In genomic region chr6:83350172-83350571, GRCm38 (mm10) we compare ENCODE assay signal across 8 mouse cellular contexts. TPM values are rescaled to one million over a fixed set of nuclear protein-coding genes. Genes with fewer than 3 reads are reported as not detected.
DNase-seq lines count a peak whose midpoint lies in the region; ATAC-seq lines count a peak whose summit lies in the region.

No protein-coding gene starts in this region.

- peak overlapping the region; percentile 75 for H3K4me3 ChIP-seq in lung, embryonic 15.5 days
- peak overlapping the region; percentile 94 for H3K4me3 ChIP-seq in embryonic facial prominence, embryonic 14.5 days (ENCODE audit: low read depth, low read length)
- peak overlapping the region; percentile 89 for H3K4me3 ChIP-seq in intestine, embryonic 16.5 days (ENCODE audit: low read length)
- peak overlapping the region; percentile 82 for H3K4me3 ChIP-seq in neural tube, embryonic 14.5 days (ENCODE audit: low read depth, low read length)

- H3K36me3 ChIP-seq in lung, embryonic 15.5 days, result peaks cover 20% of the 10 kb centered on the region
- H3K36me3 ChIP-seq in embryonic facial prominence, embryonic 14.5 days (ENCODE audit: control insufficient read depth, insufficient read depth, low read length), result peaks cover 23% of the 10 kb centered on the region
- no peaks in the 10 kb centered on the region for H3K36me3 ChIP-seq in intestine, embryonic 16.5 days (ENCODE audit: control insufficient read depth, insufficient read depth, low read length)
- H3K36me3 ChIP-seq in neural tube, embryonic 14.5 days (ENCODE audit: control insufficient read depth, insufficient read depth, low read length), result 0 out of 2 replicates have a peak, but pooled peaks cover 3% of the 10 kb centered on the region

- WGBS in lung, embryonic 15.5 days, result 78% methylated on average over 7 of the region's 7 CpGs
- 79% methylated on average over 7 of the region's 7 CpGs for WGBS in embryonic facial prominence, embryonic 14.5 days
- WGBS in intestine, embryonic 16.5 days, result 86% methylated on average over 7 of the region's 7 CpGs
- WGBS in neural tube, embryonic 14.5 days, result 86% methylated on average over 7 of the region's 7 CpGs

- DNase-seq in lung, postnatal 36 days, result no peak
- DNase-seq in embryonic facial prominence, embryonic 14.5 days (ENCODE audit: low spot score), result no peak
- DNase-seq in embryo, embryonic 10 days (ENCODE audit: low spot score), result no peak
- DNase-seq in urinary bladder, postnatal 25 days (ENCODE audit: low spot score), result no peak

- no peak for ATAC-seq in lung, embryonic 15.5 days (ENCODE audit: borderline replicate concordance, extremely low read depth, low FRiP score, low TSS enrichment)
- ATAC-seq in embryonic facial prominence, embryonic 14.5 days (ENCODE audit: low read depth), result no peak
- ATAC-seq in intestine, embryonic 16.5 days, result no peak
- no peak for ATAC-seq in neural tube, embryonic 14.5 days (ENCODE audit: low read depth)
- no peak for ATAC-seq in erythroid progenitor cell, adult 5-6 weeks (replicated peaks; ENCODE audit: low FRiP score, poor library complexity, severe bottlenecking)

- H3K4me2 ChIP-seq in lung, embryonic 15.5 days, result peak overlapping the region; percentile 83
- H3K4me2 ChIP-seq in embryonic facial prominence, embryonic 14.5 days (ENCODE audit: low read depth, low read length), result peak overlapping the region; percentile 88
- H3K4me2 ChIP-seq in intestine, embryonic 16.5 days (ENCODE audit: low read depth, low read length), result peak overlapping the region; percentile 80
- H3K4me2 ChIP-seq in neural tube, embryonic 14.5 days (ENCODE audit: low read depth, low read length), result peak overlapping the region; percentile 83

- H3K9ac ChIP-seq in lung, embryonic 15.5 days, result peak overlapping the region; percentile 86
- peak overlapping the region; percentile 92 for H3K9ac ChIP-seq in embryonic facial prominence, embryonic 14.5 days (ENCODE audit: low read depth, low read length)
- peak overlapping the region; percentile 96 for H3K9ac ChIP-seq in intestine, embryonic 16.5 days (ENCODE audit: low read depth, low read length)
- H3K9ac ChIP-seq in neural tube, embryonic 14.5 days (replicated peaks; ENCODE audit: low read depth, low read length), result peak overlapping the region; percentile 95

- no peaks in the 10 kb centered on the region for H3K27me3 ChIP-seq in lung, embryonic 15.5 days
- H3K27me3 ChIP-seq in embryonic facial prominence, embryonic 14.5 days (replicated peaks; ENCODE audit: control insufficient read depth, insufficient read depth, low read length), result no peaks in the 10 kb centered on the region
- no peaks in the 10 kb centered on the region for H3K27me3 ChIP-seq in intestine, embryonic 16.5 days (replicated peaks; ENCODE audit: control insufficient read depth, insufficient read depth, low read length)
- no peaks in the 10 kb centered on the region for H3K27me3 ChIP-seq in neural tube, embryonic 14.5 days (ENCODE audit: control insufficient read depth, insufficient read depth, low read length)

- peaks cover 21% of the 10 kb centered on the region for H3K4me1 ChIP-seq in lung, embryonic 15.5 days
- peaks cover 9% of the 10 kb centered on the region for H3K4me1 ChIP-seq in embryonic facial prominence, embryonic 14.5 days (ENCODE audit: control insufficient read depth, insufficient read depth, low read length)
- peaks cover 23% of the 10 kb centered on the region for H3K4me1 ChIP-seq in intestine, embryonic 16.5 days (ENCODE audit: control insufficient read depth, insufficient read depth, low read length)
- H3K4me1 ChIP-seq in neural tube, embryonic 14.5 days (ENCODE audit: control insufficient read depth, insufficient read depth, low read length), result peaks cover 9% of the 10 kb centered on the region

- H3K9me3 ChIP-seq in lung, embryonic 15.5 days, result no peaks in the 10 kb centered on the region
- no peaks in the 10 kb centered on the region for H3K9me3 ChIP-seq in embryonic facial prominence, embryonic 14.5 days (ENCODE audit: control insufficient read depth, low read length)
- H3K9me3 ChIP-seq in intestine, embryonic 16.5 days (ENCODE audit: control insufficient read depth, low read length), result no peaks in the 10 kb centered on the region
- H3K9me3 ChIP-seq in neural tube, embryonic 14.5 days (ENCODE audit: control insufficient read depth, low read length), result no peaks in the 10 kb centered on the region

- H3K27ac ChIP-seq in lung, embryonic 15.5 days, result no peak overlapping the region
- no peak overlapping the region for H3K27ac ChIP-seq in embryonic facial prominence, embryonic 14.5 days (replicated peaks; ENCODE audit: low read depth, low read length)
- no peak overlapping the region for H3K27ac ChIP-seq in intestine, embryonic 16.5 days (ENCODE audit: low read length)
- H3K27ac ChIP-seq in neural tube, embryonic 14.5 days (ENCODE audit: low read depth, low read length), result no peak overlapping the region

RNA-seq across cellular contexts. Expression of gene Bola3, which starts 1.2 kb away (rescaled TPM):
- polyA plus RNA-seq in lung, embryonic 15.5 days (2015; fragmentation: Nextera tagmentation; extraction: Ambion mirVana), result 125 and 130 TPM in 2 replicates
- polyA plus RNA-seq in embryonic facial prominence, embryonic 14.5 days (2014; fragmentation: Nextera tagmentation; extraction: Ambion mirVana), result 135 and 154 TPM in 2 replicates
- 173 and 186 TPM in 2 replicates for polyA plus RNA-seq in intestine, embryonic 16.5 days (2015; fragmentation: Nextera tagmentation; extraction: Ambion mirVana)
- 57.3 and 57.5 TPM in 2 replicates for polyA plus RNA-seq in neural tube, embryonic 14.5 days (2014; fragmentation: Nextera tagmentation; extraction: Ambion mirVana)
- total RNA-seq in erythroid progenitor cell, adult 5-6 weeks (2015; ENCODE audit: low replicate concordance), result 187 and 245 TPM in 2 replicates
- 109 and 149 TPM in 2 replicates for total RNA-seq in erythroid progenitor cell, adult 5-6 weeks (2017; ENCODE audit: low replicate concordance)

RNA-seq across cellular contexts. Expression of gene Mob1a, which starts 24.4 kb away (rescaled TPM):
- 71.8 and 77.0 TPM in 2 replicates for polyA plus RNA-seq in lung, embryonic 15.5 days (2015; fragmentation: Nextera tagmentation; extraction: Ambion mirVana)
- 80.3 and 80.7 TPM in 2 replicates for polyA plus RNA-seq in embryonic facial prominence, embryonic 14.5 days (2014; fragmentation: Nextera tagmentation; extraction: Ambion mirVana)
- 50.8 and 52.8 TPM in 2 replicates for polyA plus RNA-seq in intestine, embryonic 16.5 days (2015; fragmentation: Nextera tagmentation; extraction: Ambion mirVana)
- 22.3 and 32.2 TPM in 2 replicates for polyA plus RNA-seq in neural tube, embryonic 14.5 days (2014; fragmentation: Nextera tagmentation; extraction: Ambion mirVana)
- 94.3 and 94.8 TPM in 2 replicates for total RNA-seq in erythroid progenitor cell, adult 5-6 weeks (2015; ENCODE audit: low replicate concordance)
- total RNA-seq in erythroid progenitor cell, adult 5-6 weeks (2017; ENCODE audit: low replicate concordance), result 88.7 and 102 TPM in 2 replicates

RNA-seq across cellular contexts. Expression of gene Mthfd2, which starts 24.5 kb away (rescaled TPM):
- 32.5 and 35.0 TPM in 2 replicates for polyA plus RNA-seq in lung, embryonic 15.5 days (2015; fragmentation: Nextera tagmentation; extraction: Ambion mirVana)
- 34.6 and 40.8 TPM in 2 replicates for polyA plus RNA-seq in embryonic facial prominence, embryonic 14.5 days (2014; fragmentation: Nextera tagmentation; extraction: Ambion mirVana)
- 36.4 and 43.5 TPM in 2 replicates for polyA plus RNA-seq in intestine, embryonic 16.5 days (2015; fragmentation: Nextera tagmentation; extraction: Ambion mirVana)
- polyA plus RNA-seq in neural tube, embryonic 14.5 days (2014; fragmentation: Nextera tagmentation; extraction: Ambion mirVana), result 28.7 and 30.7 TPM in 2 replicates
- 34.8 and 56.6 TPM in 2 replicates for total RNA-seq in erythroid progenitor cell, adult 5-6 weeks (2015; ENCODE audit: low replicate concordance)
- total RNA-seq in erythroid progenitor cell, adult 5-6 weeks (2017; ENCODE audit: low replicate concordance), result 37.2 and 37.9 TPM in 2 replicates
